Mouse (Mus musculus): ENCODE measurements around the gene Trim61. TPM values are rescaled to one million over a fixed set of nuclear protein-coding genes. Genes with fewer than 3 reads are reported as not detected.

Gene Trim61
- total RNA-seq (2021): not detected
- long read RNA-seq, experiment 1: 0 reads
- long read RNA-seq, experiment 2: 0 reads

- intact Hi-C loops (cut with DNase I): no loop called here
- no peak for DNase-seq (ENCODE audit: low spot score in 2 of 2)
These were observed at the start of gene Trim61, which contains the start of gene Trim60 for GRCm38 (mm10) chr8:65018423-65018822. Gene Trim61, minus strand, starts transcription at chr8:65018523. Gene Trim60, minus strand, starts transcription at chr8:65018584.

- intact Hi-C loops (cut with DNase I): no loop called here
- no peak for DNase-seq (ENCODE audit: low spot score in 2 of 2)
These were observed 49.6 kb upstream of the Trim61 start for GRCm38 (mm10) chr8:65067694-65068472.

GRCm38 (mm10) chr8:65067031-65067430 lies 48.7 kb upstream of the Trim61 start:
- intact Hi-C loops (cut with DNase I): no loop called here
- DNase-seq (ENCODE audit: low spot score in 2 of 2): no peak

- no peak for DNase-seq (ENCODE audit: low spot score in 2 of 2)
- intact Hi-C loops (cut with DNase I): no loop called here
These were observed 47.3 kb upstream of the Trim61 start for GRCm38 (mm10) chr8:65065622-65066021.

GRCm38 (mm10) chr8:65064071-65064470 lies 45.7 kb upstream of the Trim61 start:
- no peak for DNase-seq (ENCODE audit: low spot score in 2 of 2)
- intact Hi-C loops (cut with DNase I): no loop called here

- intact Hi-C loops (cut with DNase I): no loop called here
- DNase-seq (ENCODE audit: low spot score in 2 of 2): no peak
These were observed 43.9 kb upstream of the Trim61 start for GRCm38 (mm10) chr8:65062195-65062594.

- DNase-seq (ENCODE audit: low spot score in 2 of 2): no peak
- intact Hi-C loops (cut with DNase I): no loop called here
These were observed 38.4 kb upstream of the Trim61 start for GRCm38 (mm10) chr8:65056722-65057121.

GRCm38 (mm10) chr8:65053968-65054367 lies 35.6 kb upstream of the Trim61 start:
- intact Hi-C loops (cut with DNase I): no loop called here
- DNase-seq (ENCODE audit: low spot score in 2 of 2): no peak

- intact Hi-C loops (cut with DNase I): no loop called here
These were observed 35.2 kb upstream of the Trim61 start for GRCm38 (mm10) chr8:65053554-65053953.

GRCm38 (mm10) chr8:65047801-65048200 lies 29.5 kb upstream of the Trim61 start:
- intact Hi-C loops (cut with DNase I): no loop called here
- no peak for DNase-seq (ENCODE audit: low spot score in 2 of 2)

More at GRCm38 (mm10) chr8:65053554-65053953, 35.2 kb upstream of the Trim61 start:
- DNase-seq (ENCODE audit: low spot score in 2 of 2): no peak

- no peak for DNase-seq (ENCODE audit: low spot score in 2 of 2)
- intact Hi-C loops (cut with DNase I): no loop called here
These were observed 28.9 kb upstream of the Trim61 start for GRCm38 (mm10) chr8:65047193-65047592.

GRCm38 (mm10) chr8:65046565-65046964 lies 28.2 kb upstream of the Trim61 start:
- intact Hi-C loops (cut with DNase I): no loop called here
- DNase-seq (ENCODE audit: low spot score in 2 of 2): no peak

GRCm38 (mm10) chr8:65037117-65037533 lies 18.8 kb upstream of the Trim61 start, which contains the start of gene Apela:
Gene Apela, minus strand, starts transcription at chr8:65037336.
- intact Hi-C loops (cut with DNase I): no loop called here
- DNase-seq (ENCODE audit: low spot score in 2 of 2): peak in 1 of 2 experiments; percentile 2

GRCm38 (mm10) chr8:65034136-65034535 lies 15.8 kb upstream of the Trim61 start:
- DNase-seq (ENCODE audit: low spot score in 2 of 2): no peak
- intact Hi-C loops (cut with DNase I): no loop called here

- no peak for DNase-seq (ENCODE audit: low spot score in 2 of 2)
- intact Hi-C loops (cut with DNase I): no loop called here
These were observed 14.7 kb upstream of the Trim61 start for GRCm38 (mm10) chr8:65033056-65033455.

- intact Hi-C loops (cut with DNase I): no loop called here
- no peak for DNase-seq (ENCODE audit: low spot score in 2 of 2)
These were observed 13.8 kb upstream of the Trim61 start for GRCm38 (mm10) chr8:65032107-65032506.

GRCm38 (mm10) chr8:65030735-65031485 lies 12.6 kb upstream of the Trim61 start:
- intact Hi-C loops (cut with DNase I): no loop called here
- no peak for DNase-seq (ENCODE audit: low spot score in 2 of 2)

GRCm38 (mm10) chr8:65029776-65030175 lies 11.5 kb upstream of the Trim61 start:
- DNase-seq (ENCODE audit: low spot score in 2 of 2): no peak
- intact Hi-C loops (cut with DNase I): no loop called here

- no peak for DNase-seq (ENCODE audit: low spot score in 2 of 2)
- intact Hi-C loops (cut with DNase I): no loop called here
These were observed 10.8 kb upstream of the Trim61 start for GRCm38 (mm10) chr8:65028959-65029686.

- intact Hi-C loops (cut with DNase I): loop anchor here (1.0 kb wide), 1 partner anchor 88 kb away; no protein-coding TSS in a partner anchor
- DNase-seq (ENCODE audit: low spot score in 2 of 2): peak; percentile 64 to 81
These were observed 4.2 kb upstream of the Trim61 start for GRCm38 (mm10) chr8:65022485-65022884.

Data from left cerebral cortex, postnatal 14 days (tissue).